Mouse (Mus musculus) liver, adult 2 months (tissue): ENCODE data around the gene Ppp1r11. TPM values are rescaled to one million over a fixed set of nuclear protein-coding genes. Genes with fewer than 3 reads are reported as not detected.

Experiments
- DNase-seq: peaks from one replicate; pipeline ENCODE4 v3.0.0-alpha.2; 2011; ENCODE audit warnings: low read depth, low spot score; ENCODE audit errors: extremely low read depth
- H3K27ac ChIP-seq: fragments of 200-500 bp; replicated peaks from 2 replicates; pipeline ENCODE4 v1.5.1; 2012; ENCODE audit warnings: low read depth, mild to moderate bottlenecking, control low read depth, inconsistent platforms, low read length; ENCODE audit not compliant: insufficient read depth
- H3K27me3 ChIP-seq: fragments of 200-500 bp; 2 replicates; pipeline ENCODE4 v1.6.1; 2012; ENCODE audit warnings: mild to moderate bottlenecking, moderate library complexity, low read length, inconsistent platforms; ENCODE audit not compliant: control insufficient read depth, insufficient read depth
- H3K36me3 ChIP-seq: fragments of 200-500 bp; 2 replicates; pipeline ENCODE4 v1.6.1; 2012; ENCODE audit warnings: low read length, inconsistent platforms; ENCODE audit not compliant: control insufficient read depth, insufficient read depth
- H3K4me1 ChIP-seq: fragments of 200-500 bp; 2 replicates; pipeline ENCODE4 v1.6.1; 2011; ENCODE audit warnings: low read length; ENCODE audit not compliant: control insufficient read depth, insufficient read depth
- H3K4me3 ChIP-seq: fragments of 200-500 bp; 2 replicates; pipeline ENCODE4 v1.5.1; 2011; ENCODE audit warnings: low read depth, mild to moderate bottlenecking, control low read depth, low read length, moderate library complexity; ENCODE audit not compliant: insufficient read depth
- H3K79me2 ChIP-seq: fragments of 200-500 bp; 2 replicates; pipeline ENCODE4 v1.6.1; 2012; ENCODE audit warnings: inconsistent platforms, mild to moderate bottlenecking, low read length, moderate library complexity; ENCODE audit not compliant: control insufficient read depth, insufficient read depth
- H3K9ac ChIP-seq: fragments of 200-500 bp; 2 replicates; pipeline ENCODE4 v1.6.1; 2012; ENCODE audit warnings: low read depth, mild to moderate bottlenecking, control low read depth, inconsistent platforms, low read length
- CTCF ChIP-seq: fragments of 200-500 bp; IDR thresholded peaks from 2 replicates; pipeline ENCODE4 v1.5.1; 2011; ENCODE audit warnings: low read depth, low read length, control low read depth
- POLR2A ChIP-seq: fragments of 200-500 bp; IDR thresholded peaks from 2 replicates; pipeline ENCODE4 v1.6.1; 2011; ENCODE audit warnings: low read length, control low read depth; ENCODE audit not compliant: insufficient read depth; ENCODE audit errors: extremely low read depth
- WGBS: fragments of 180-500 bp; shearing (Covaris S2); methylation state at CpG from one replicate; pipeline ENCODE4 v1.1.7; 2018; 5-methylcytosine and 5-hydroxymethylcytosine counted together
- polyA plus RNA-seq: library from polyadenylated mRNA; depleted of rRNA; stranded (reverse); fragments of >200 nt; gene quantifications from 2 replicates; pipeline ENCODE4 v1.2.3, GENCODE M21; 2012
- total RNA-seq: library from RNA; depleted of rRNA; stranded (reverse); fragments of >200 nt; gene quantifications from 2 replicates; pipeline ENCODE4 v1.2.3, GENCODE M21; 2014

The Ppp1r11 gene
- total and polyA plus RNA-seq, 2 experiments, result 24.2 to 37.7 TPM

GRCm38 (mm10) chr17:36931806-36932205, 19.7 kb downstream of the Ppp1r11 start:
- no peaks in the 10 kb centered on the region for H3K4me1 ChIP-seq
- H3K4me3 ChIP-seq, result no peak overlapping the region
- no peak for DNase-seq
- no peak overlapping the region for H3K9ac ChIP-seq
- no peak for TF ChIP-seq CTCF
- no peak for TF ChIP-seq POLR2A
- no peaks in the 10 kb centered on the region for H3K36me3 ChIP-seq
- no peaks in the 10 kb centered on the region for H3K27me3 ChIP-seq
- H3K79me2 ChIP-seq, result no peaks in the 10 kb centered on the region
- no peak overlapping the region for H3K27ac ChIP-seq
- 64% methylated on average over 2 of the region's 2 CpGs for WGBS

GRCm38 (mm10) chr17:36931130-36931529, 20.4 kb downstream of the Ppp1r11 start:
- Histone ChIP-seq H3K27ac (no peak overlapping the region), H3K4me1 (no peaks in the 10 kb centered on the region), H3K36me3 (no peaks in the 10 kb centered on the region), H3K4me3 (no peak overlapping the region), H3K9ac (no peak overlapping the region), H3K27me3 (no peaks in the 10 kb centered on the region), H3K79me2 (no peaks in the 10 kb centered on the region)
- no peak for DNase-seq
- TF ChIP-seq POLR2A (no peak), CTCF (no peak)
- WGBS, result 86% methylated on average over 4 of the region's 4 CpGs

- Histone ChIP-seq H3K36me3 (no peaks in the 10 kb centered on the region), H3K9ac (no peak overlapping the region), H3K4me1 (no peaks in the 10 kb centered on the region), H3K79me2 (no peaks in the 10 kb centered on the region), H3K4me3 (no peak overlapping the region), H3K27me3 (no peaks in the 10 kb centered on the region), H3K27ac (no peak overlapping the region)
- no peak for DNase-seq
- TF ChIP-seq CTCF (no peak), POLR2A (no peak)
- WGBS, result 71% methylated on average over 6 of the region's 6 CpGs
These were observed 21.3 kb downstream of the Ppp1r11 start for GRCm38 (mm10) chr17:36930233-36930632.

- WGBS, result 81% methylated on average over 12 of the region's 12 CpGs
- Histone ChIP-seq H3K9ac (no peak overlapping the region), H3K4me3 (no peak overlapping the region), H3K4me1 (no peaks in the 10 kb centered on the region), H3K27ac (no peak overlapping the region), H3K79me2 (no peaks in the 10 kb centered on the region), H3K27me3 (no peaks in the 10 kb centered on the region), H3K36me3 (no peaks in the 10 kb centered on the region)
- TF ChIP-seq POLR2A (no peak), CTCF (no peak)
- DNase-seq, result no peak
These were observed 22.2 kb downstream of the Ppp1r11 start for GRCm38 (mm10) chr17:36929236-36929932.

- TF ChIP-seq POLR2A (no peak), CTCF (no peak)
- Histone ChIP-seq H3K9ac (no peak overlapping the region), H3K36me3 (no peaks in the 10 kb centered on the region), H3K27ac (no peak overlapping the region), H3K79me2 (no peaks in the 10 kb centered on the region), H3K27me3 (no peaks in the 10 kb centered on the region), H3K4me3 (no peak overlapping the region), H3K4me1 (no peaks in the 10 kb centered on the region)
- 35% methylated on average over 10 of the region's 10 CpGs for WGBS
- no peak for DNase-seq
These were observed 23.9 kb downstream of the Ppp1r11 start for GRCm38 (mm10) chr17:36927496-36928120.

GRCm38 (mm10) chr17:36923491-36923890, 28.1 kb downstream of the Ppp1r11 start:
- WGBS, result 72% methylated on average over 4 of the region's 4 CpGs
- no peaks in the 10 kb centered on the region for H3K4me1 ChIP-seq
- no peak overlapping the region for H3K9ac ChIP-seq
- H3K27ac ChIP-seq, result no peak overlapping the region
- no peak overlapping the region for H3K4me3 ChIP-seq
- TF ChIP-seq CTCF, result no peak
- TF ChIP-seq POLR2A, result no peak
- H3K36me3 ChIP-seq, result no peaks in the 10 kb centered on the region
- DNase-seq, result no peak
- H3K79me2 ChIP-seq, result no peaks in the 10 kb centered on the region
- H3K27me3 ChIP-seq, result no peaks in the 10 kb centered on the region
